ENCODE assay signal across 8 mouse cellular contexts in genomic region chr6:113392015-113392386, GRCm38 (mm10). TPM values are rescaled to one million over a fixed set of nuclear protein-coding genes. Genes with fewer than 3 reads are reported as not detected.
DNase-seq lines count a peak whose midpoint lies in the region; ATAC-seq and TF ChIP-seq lines count a peak whose summit lies in the region.

No protein-coding gene starts in this region.

- H3K4me2 ChIP-seq in lung, embryonic 14.5 days, result peak overlapping the region; percentile 88
- H3K4me2 ChIP-seq in forebrain, embryonic 16.5 days (ENCODE audit: low read length), result peak overlapping the region; percentile 71
- peak overlapping the region; percentile 89 for H3K4me2 ChIP-seq in limb, embryonic 14.5 days (replicated peaks; ENCODE audit: low read depth, low read length, severe bottlenecking)

- no peak for DNase-seq in lung, embryonic 14.5 days
- no peak for DNase-seq in lung, postnatal 25 days (ENCODE audit: low spot score)
- no peak for DNase-seq in limb, embryonic 14.5 days (ENCODE audit: low spot score)
- no peak for DNase-seq in gastrocnemius, postnatal 25 days
- DNase-seq in left cerebral cortex, adult 18-20 months (ENCODE audit: low spot score in 2 of 2), result no peak
- DNase-seq in layer of hippocampus, postnatal 25 days (ENCODE audit: extremely low spot score in 1 of 2, low spot score in 1 of 2), result no peak

- peak overlapping the region; percentile 57 for H3K9ac ChIP-seq in lung, embryonic 14.5 days
- peak overlapping the region; percentile 65 for H3K9ac ChIP-seq in forebrain, embryonic 16.5 days (replicated peaks; ENCODE audit: low read depth, low read length)
- H3K9ac ChIP-seq in limb, embryonic 14.5 days (ENCODE audit: low read depth, low read length, severe bottlenecking), result peak overlapping the region; percentile 73

- TF ChIP-seq CTCF in lung, embryonic 14.5 days (IDR thresholded peaks at IDR 0.05; ENCODE audit: low read depth), result no peak
- TF ChIP-seq CTCF in olfactory bulb, adult 2 months (IDR thresholded peaks at IDR 0.05; ENCODE audit: insufficient read depth, low read depth, low read length), result no peak

- peaks cover 45% of the 10 kb centered on the region for H3K36me3 ChIP-seq in lung, embryonic 14.5 days (ENCODE audit: insufficient read depth)
- peaks cover 21% of the 10 kb centered on the region for H3K36me3 ChIP-seq in forebrain, embryonic 16.5 days (ENCODE audit: control insufficient read depth, insufficient read depth)
- H3K36me3 ChIP-seq in limb, embryonic 14.5 days (ENCODE audit: control insufficient read depth, insufficient read depth, low read length), result peaks cover 47% of the 10 kb centered on the region

- no peaks in the 10 kb centered on the region for H3K4me1 ChIP-seq in lung, embryonic 14.5 days (ENCODE audit: insufficient read depth)
- peaks cover 9% of the 10 kb centered on the region for H3K4me1 ChIP-seq in forebrain, embryonic 16.5 days (replicated peaks; ENCODE audit: control insufficient read depth, insufficient read depth, low read length)
- no peaks in the 10 kb centered on the region for H3K4me1 ChIP-seq in limb, embryonic 14.5 days (ENCODE audit: control insufficient read depth, insufficient read depth, low read length)
- H3K4me1 ChIP-seq in olfactory bulb, adult 2 months (ENCODE audit: control insufficient read depth, insufficient read depth, low read length), result peaks cover 12% of the 10 kb centered on the region

- H3K9me3 ChIP-seq in lung, embryonic 14.5 days (ENCODE audit: low read depth, low read length), result no peaks in the 10 kb centered on the region
- H3K9me3 ChIP-seq in forebrain, embryonic 16.5 days (ENCODE audit: control insufficient read depth, low read length), result no peaks in the 10 kb centered on the region
- no peaks in the 10 kb centered on the region for H3K9me3 ChIP-seq in limb, embryonic 14.5 days (ENCODE audit: control insufficient read depth, low read length)

- no peak overlapping the region for H3K27ac ChIP-seq in lung, embryonic 14.5 days (ENCODE audit: low read depth)
- H3K27ac ChIP-seq in forebrain, embryonic 16.5 days (ENCODE audit: low read length), result peak overlapping the region; percentile 55; the same call in 1 of the 2 replicates
- H3K27ac ChIP-seq in limb, embryonic 14.5 days (replicated peaks; ENCODE audit: low read depth, low read length), result no peak overlapping the region; the same call in 1 of the 2 replicates
- no peak overlapping the region for H3K27ac ChIP-seq in olfactory bulb, adult 2 months (ENCODE audit: insufficient read depth, low read depth, low read length)

- ATAC-seq in lung, embryonic 14.5 days (ENCODE audit: insufficient read depth), result peak; percentile 19; the same call in 1 of the 2 replicates
- ATAC-seq in forebrain, embryonic 16.5 days, result no peak
- ATAC-seq in limb, embryonic 14.5 days (ENCODE audit: low FRiP score, low read depth), result peak; percentile 7; the same call in 1 of the 2 replicates

- H3K4me3 ChIP-seq in lung, embryonic 14.5 days (ENCODE audit: low read depth, low read length), result peak overlapping the region; percentile 47
- peak overlapping the region; percentile 45 for H3K4me3 ChIP-seq in forebrain, embryonic 16.5 days (replicated peaks; ENCODE audit: low read length)
- H3K4me3 ChIP-seq in limb, embryonic 14.5 days (replicated peaks; ENCODE audit: low read length), result peak overlapping the region; percentile 44
- H3K4me3 ChIP-seq in olfactory bulb, adult 2 months (ENCODE audit: insufficient read depth, low read depth, low read length), result peak overlapping the region; percentile 47

- TF ChIP-seq POLR2A in limb, embryonic 14.5 days (IDR thresholded peaks at IDR 0.05; ENCODE audit: borderline replicate concordance, extremely low read depth, insufficient read depth, insufficient read length), result no peak
- TF ChIP-seq POLR2A in olfactory bulb, adult 2 months (IDR thresholded peaks at IDR 0.05; ENCODE audit: insufficient read depth, low read depth, low read length), result no peak

- no peaks in the 10 kb centered on the region for H3K27me3 ChIP-seq in lung, embryonic 14.5 days (ENCODE audit: insufficient read depth, low read length)
- no peaks in the 10 kb centered on the region for H3K27me3 ChIP-seq in forebrain, embryonic 16.5 days (replicated peaks; ENCODE audit: control insufficient read depth, insufficient read depth, low read length)
- H3K27me3 ChIP-seq in limb, embryonic 14.5 days (ENCODE audit: control insufficient read depth, insufficient read depth, low read length), result no peaks in the 10 kb centered on the region

- 23% methylated on average over 10 of the region's 10 CpGs for WGBS in lung, embryonic 14.5 days
- WGBS in forebrain, embryonic 16.5 days, result 21% methylated on average over 10 of the region's 10 CpGs
- WGBS in limb, embryonic 14.5 days, result 26% methylated on average over 10 of the region's 10 CpGs
- 22% methylated on average over 10 of the region's 10 CpGs for WGBS in olfactory bulb, adult 2 months

RNA-seq across cellular contexts. Expression of gene Ttll3, which starts 2.9 kb away (rescaled TPM):
- 2.2 and 2.5 TPM in 2 replicates for polyA plus RNA-seq in lung, embryonic 14.5 days (2014; fragmentation: Nextera tagmentation; extraction: Ambion mirVana)
- 6.4 and 8.7 TPM in 2 replicates for polyA plus RNA-seq in forebrain, embryonic 16.5 days (2015; fragmentation: Nextera tagmentation; extraction: Ambion mirVana)
- 21.4 and 26.1 TPM in 2 replicates for polyA plus RNA-seq in limb, embryonic 14.5 days (2012; rRNA removed)
- polyA plus RNA-seq in limb, embryonic 14.5 days (2014; fragmentation: Nextera tagmentation; extraction: Ambion mirVana), result 2.3 and 4.8 TPM in 2 replicates
- not detected in 2 replicates for polyA plus RNA-seq in olfactory bulb, adult 2 months (2012; ENCODE audit: insufficient read depth, insufficient read length, low replicate concordance, missing spikeins)
- total RNA-seq in gastrocnemius, postnatal 25 days (2021), result 1 to 10 TPM; 1.6 to 1.7 TPM
- total RNA-seq in left cerebral cortex, adult 18-20 months (2021), result 10 to 100 TPM; 11.2 to 12.5 TPM
- total RNA-seq in layer of hippocampus, postnatal 25 days (2021), result 10 to 100 TPM; 13.1 to 20.7 TPM

RNA-seq across cellular contexts. Expression of gene Arpc4, which starts 14.1 kb away (rescaled TPM):
- polyA plus RNA-seq in lung, embryonic 14.5 days (2014; fragmentation: Nextera tagmentation; extraction: Ambion mirVana), result 211 and 214 TPM in 2 replicates
- 407 and 414 TPM in 2 replicates for polyA plus RNA-seq in forebrain, embryonic 16.5 days (2015; fragmentation: Nextera tagmentation; extraction: Ambion mirVana)
- polyA plus RNA-seq in limb, embryonic 14.5 days (2012; rRNA removed), result 99.1 and 107 TPM in 2 replicates
- polyA plus RNA-seq in limb, embryonic 14.5 days (2014; fragmentation: Nextera tagmentation; extraction: Ambion mirVana), result 223 and 226 TPM in 2 replicates
- polyA plus RNA-seq in olfactory bulb, adult 2 months (2012; ENCODE audit: insufficient read depth, insufficient read length, low replicate concordance, missing spikeins), result not detected in 2 replicates
- 10 to 100 TPM; 48.4 to 55.3 TPM for total RNA-seq in gastrocnemius, postnatal 25 days (2021)
- 100 to 1,000 TPM; 256 to 267 TPM for total RNA-seq in left cerebral cortex, adult 18-20 months (2021)
- 100 to 1,000 TPM; 320 to 364 TPM for total RNA-seq in layer of hippocampus, postnatal 25 days (2021)

RNA-seq across cellular contexts. Expression of gene Tada3, which starts 14.3 kb away (rescaled TPM):
- 45.9 and 49.4 TPM in 2 replicates for polyA plus RNA-seq in lung, embryonic 14.5 days (2014; fragmentation: Nextera tagmentation; extraction: Ambion mirVana)
- polyA plus RNA-seq in forebrain, embryonic 16.5 days (2015; fragmentation: Nextera tagmentation; extraction: Ambion mirVana), result 83.3 and 88.8 TPM in 2 replicates
- polyA plus RNA-seq in limb, embryonic 14.5 days (2012; rRNA removed), result 38.9 and 39.5 TPM in 2 replicates
- 41.2 and 43.9 TPM in 2 replicates for polyA plus RNA-seq in limb, embryonic 14.5 days (2014; fragmentation: Nextera tagmentation; extraction: Ambion mirVana)
- not detected in 2 replicates for polyA plus RNA-seq in olfactory bulb, adult 2 months (2012; ENCODE audit: insufficient read depth, insufficient read length, low replicate concordance, missing spikeins)
- 10 to 100 TPM; 14.0 to 14.4 TPM for total RNA-seq in gastrocnemius, postnatal 25 days (2021)
- total RNA-seq in left cerebral cortex, adult 18-20 months (2021), result 10 to 100 TPM; 46.8 to 53.7 TPM
- 10 to 100 TPM; 50.1 to 53.2 TPM for total RNA-seq in layer of hippocampus, postnatal 25 days (2021)

RNA-seq across cellular contexts. Expression of gene Rpusd3, which starts 27.1 kb away (rescaled TPM):
- polyA plus RNA-seq in lung, embryonic 14.5 days (2014; fragmentation: Nextera tagmentation; extraction: Ambion mirVana), result 15.7 and 18.8 TPM in 2 replicates
- polyA plus RNA-seq in forebrain, embryonic 16.5 days (2015; fragmentation: Nextera tagmentation; extraction: Ambion mirVana), result 13.9 and 16.3 TPM in 2 replicates
- polyA plus RNA-seq in limb, embryonic 14.5 days (2012; rRNA removed), result 38.9 and 46.2 TPM in 2 replicates
- polyA plus RNA-seq in limb, embryonic 14.5 days (2014; fragmentation: Nextera tagmentation; extraction: Ambion mirVana), result 20.9 and 25.1 TPM in 2 replicates
- polyA plus RNA-seq in olfactory bulb, adult 2 months (2012; ENCODE audit: insufficient read depth, insufficient read length, low replicate concordance, missing spikeins), result not detected in 2 replicates
- total RNA-seq in gastrocnemius, postnatal 25 days (2021), result 1 to 10 TPM; 8.0 to 9.7 TPM
- 10 to 100 TPM; 14.7 to 19.8 TPM for total RNA-seq in left cerebral cortex, adult 18-20 months (2021)
- total RNA-seq in layer of hippocampus, postnatal 25 days (2021), result 10 to 100 TPM; 32.7 to 32.9 TPM

RNA-seq across cellular contexts. Expression of gene Cidec, which starts 43.6 kb away (rescaled TPM):
- polyA plus RNA-seq in lung, embryonic 14.5 days (2014; fragmentation: Nextera tagmentation; extraction: Ambion mirVana), result not detected in 2 replicates
- not detected in 2 replicates for polyA plus RNA-seq in forebrain, embryonic 16.5 days (2015; fragmentation: Nextera tagmentation; extraction: Ambion mirVana)
- 0.11 and 0.37 TPM in 2 replicates for polyA plus RNA-seq in limb, embryonic 14.5 days (2012; rRNA removed)
- polyA plus RNA-seq in limb, embryonic 14.5 days (2014; fragmentation: Nextera tagmentation; extraction: Ambion mirVana), result not detected in 2 replicates
- not detected in 2 replicates for polyA plus RNA-seq in olfactory bulb, adult 2 months (2012; ENCODE audit: insufficient read depth, insufficient read length, low replicate concordance, missing spikeins)
- 10 to 100 TPM in 1 of 2 experiments, 1 to 10 TPM in 1; 1.1 to 67.8 TPM for total RNA-seq in gastrocnemius, postnatal 25 days (2021)
- not detected for total RNA-seq in left cerebral cortex, adult 18-20 months (2021)
- not detected for total RNA-seq in layer of hippocampus, postnatal 25 days (2021)

Comparison
In these comparisons a context has a peak if more than half of its experiments do, and no peak if none do; other contexts are left out.
1. RNA of gene Arpc4, which starts 14.1 kb away (polyA plus RNA-seq): 407 to 414 TPM in forebrain, embryonic 16.5 days, 99.1 to 226 TPM in limb, embryonic 14.5 days and 211 to 214 TPM in lung, embryonic 14.5 days; not detected in olfactory bulb, adult 2 months; every median in the first group is over 100 times any median in the second.
2. RNA of gene Tada3, which starts 14.3 kb away (polyA plus RNA-seq): 83.3 to 88.8 TPM in forebrain, embryonic 16.5 days, 45.9 to 49.4 TPM in lung, embryonic 14.5 days and 38.9 to 43.9 TPM in limb, embryonic 14.5 days; not detected in olfactory bulb, adult 2 months; every median in the first group is over 10 times any median in the second.
3. Peak in every context shown above with its lines, with median percentiles within 50 percentile points of each other: H3K4me2 ChIP-seq, H3K4me3 ChIP-seq and H3K9ac ChIP-seq.